Mouse (Mus musculus) embryonic facial prominence, embryonic 15.5 days (tissue): Measurements from ENCODE around the gene Camk1. TPM values are rescaled to one million over a fixed set of nuclear protein-coding genes. Genes with fewer than 3 reads are reported as not detected.

Source experiments
- polyA plus RNA-seq: library from polyadenylated mRNA; unstranded; fragments of >200 nt; fragmentation: Nextera tagmentation; extraction: Ambion mirVana; gene quantifications from 2 replicates; pipeline ENCODE4 v1.2.1, GENCODE M21; 2015

The Camk1 gene
- polyA plus RNA-seq, 1 experiment from 2014 or later, result 101 TPM

Other genes starting within 250 kb of the Camk1 start
- 1.5 and 1.9 TPM in 2 replicates for gene Lhfpl4, start 148.6 kb downstream of the Camk1 start, polyA plus RNA-seq
- gene Mtmr14, start 106.1 kb downstream of the Camk1 start, polyA plus RNA-seq, result 32.3 and 35.6 TPM in 2 replicates
- gene Cpne9, start 61.7 kb downstream of the Camk1 start, polyA plus RNA-seq, result 0.21 and 1.1 TPM in 2 replicates
- gene Brpf1, start 36.8 kb downstream of the Camk1 start, polyA plus RNA-seq, result 18.0 and 22.9 TPM in 2 replicates
- 12.5 and 13.6 TPM in 2 replicates for gene Ogg1, start 17.0 kb downstream of the Camk1 start, polyA plus RNA-seq
- gene Tada3, start 33.9 kb upstream of the Camk1 start, polyA plus RNA-seq, result 51.0 and 54.2 TPM in 2 replicates
- 381 and 384 TPM in 2 replicates for gene Arpc4, start 34.1 kb upstream of the Camk1 start, polyA plus RNA-seq
- 7.7 and 10.7 TPM in 2 replicates for gene Ttll3, start 45.3 kb upstream of the Camk1 start, polyA plus RNA-seq
- gene Rpusd3, start 75.4 kb upstream of the Camk1 start, polyA plus RNA-seq, result 16.7 and 19.7 TPM in 2 replicates
- gene Cidec, start 91.8 kb upstream of the Camk1 start, polyA plus RNA-seq, result not detected in 2 replicates
- 81.4 and 84.8 TPM in 2 replicates for gene Jagn1, start 98.6 kb upstream of the Camk1 start, polyA plus RNA-seq
- gene Il17re, start 114.5 kb upstream of the Camk1 start, polyA plus RNA-seq, result 11.7 and 12.2 TPM in 2 replicates
- 34.3 and 37.5 TPM in 2 replicates for gene Il17rc, start 127.4 kb upstream of the Camk1 start, polyA plus RNA-seq
- gene Creld1, start 139.3 kb upstream of the Camk1 start, polyA plus RNA-seq, result 21.5 and 22.5 TPM in 2 replicates
- 1.6 and 2.0 TPM in 2 replicates for gene Prrt3, start 157.9 kb upstream of the Camk1 start, polyA plus RNA-seq
- 101 and 103 TPM in 2 replicates for gene Emc3, start 187.7 kb upstream of the Camk1 start, polyA plus RNA-seq
- 6.6 and 6.9 TPM in 2 replicates for gene Fancd2, start 187.7 kb upstream of the Camk1 start, polyA plus RNA-seq